Mouse (Mus musculus): ENCODE data around the gene Clta. TPM values are rescaled to one million over a fixed set of nuclear protein-coding genes. Genes with fewer than 3 reads are reported as not detected.
A peak's percentile ranks its signal among the peaks of the same experiment; 100 is the strongest.

The Clta gene
- total RNA-seq (2021), result 100 to 1,000 TPM; 108 TPM

GRCm38 (mm10) chr4:44004126-44004525, at the start of gene Clta:
Clta (plus strand) TSS chr4:44004452.
- no peak for DNase-seq

- DNase-seq, result peak; percentile 94
Measured at GRCm38 (mm10) chr4:43957292-43957845, 46.9 kb upstream of the Clta start, which contains the start of gene Glipr2. Glipr2 (plus strand) TSS chr4:43957401.

- DNase-seq, result peak; percentile 79
Measured at GRCm38 (mm10) chr4:43957846-43958461, 46.3 kb upstream of the Clta start.

GRCm38 (mm10) chr4:43959523-43960179, 44.6 kb upstream of the Clta start:
- no peak for DNase-seq

GRCm38 (mm10) chr4:43960207-43960606, 44.0 kb upstream of the Clta start:
- DNase-seq, result no peak

GRCm38 (mm10) chr4:43964326-43964833, 39.9 kb upstream of the Clta start:
- DNase-seq, result no peak

GRCm38 (mm10) chr4:43964951-43965684, 39.1 kb upstream of the Clta start:
- no peak for DNase-seq

GRCm38 (mm10) chr4:43965856-43966535, 38.3 kb upstream of the Clta start:
- no peak for DNase-seq

- DNase-seq, result peak; percentile 79
Measured at GRCm38 (mm10) chr4:43968650-43969049, 35.6 kb upstream of the Clta start.

- DNase-seq, result peak; percentile 49
Measured at GRCm38 (mm10) chr4:43969373-43969772, 34.9 kb upstream of the Clta start.

- DNase-seq, result no peak
Measured at GRCm38 (mm10) chr4:43970393-43971330, 33.6 kb upstream of the Clta start.

- DNase-seq, result no peak
Measured at GRCm38 (mm10) chr4:43971541-43972136, 32.6 kb upstream of the Clta start.

- peak; percentile 68 for DNase-seq
Measured at GRCm38 (mm10) chr4:43972137-43972591, 32.1 kb upstream of the Clta start.

GRCm38 (mm10) chr4:43973526-43973981, 30.7 kb upstream of the Clta start:
- DNase-seq, result peak; percentile 73

- DNase-seq, result no peak
Measured at GRCm38 (mm10) chr4:43974914-43975616, 29.2 kb upstream of the Clta start.

- no peak for DNase-seq
Measured at GRCm38 (mm10) chr4:43976223-43976740, 28.0 kb upstream of the Clta start.

GRCm38 (mm10) chr4:43978521-43979443, 25.5 kb upstream of the Clta start:
- peak; percentile 70 for DNase-seq

- peak; percentile 64 for DNase-seq
Measured at GRCm38 (mm10) chr4:43979746-43980145, 24.5 kb upstream of the Clta start.
